Mouse (Mus musculus) G1E (cell line): ENCODE data around the gene Pex10.

Experiments
- CTCF ChIP-seq: IDR thresholded peaks from 2 replicates; pipeline ENCODE4 v1.5.1; 2012; ENCODE audit warnings: low read depth, low read length, inconsistent platforms, mixed read lengths
- GATA1 ChIP-seq: IDR thresholded peaks from 2 replicates; pipeline ENCODE4 v1.6.1; 2012; ENCODE audit warnings: borderline replicate concordance, low read length, inconsistent platforms, mixed read lengths
- GATA2 ChIP-seq: IDR thresholded peaks from 2 replicates; pipeline ENCODE4 v1.6.1; 2012; ENCODE audit warnings: low read depth, low read length, inconsistent platforms, borderline replicate concordance
- POLR2AphosphoS5 ChIP-seq: IDR thresholded peaks from 2 replicates; pipeline ENCODE4 v1.6.1; 2012; ENCODE audit warnings: low read depth, low read length, inconsistent platforms; ENCODE audit not compliant: insufficient replicate concordance
- TAL1 ChIP-seq: conservative IDR thresholded peaks from 2 replicates; pipeline ENCODE4 v1.6.1; 2012; ENCODE audit warnings: low read depth, low read length, inconsistent platforms, mixed read lengths

GRCm38 (mm10) chr4:155095967-155096366 is 29.2 kb downstream of the Pex10 start:
- TF ChIP-seq CTCF = no peak
- TF ChIP-seq GATA2 = no peak
- TF ChIP-seq POLR2AphosphoS5 = no peak
- TF ChIP-seq GATA1 = no peak
- no peak for TF ChIP-seq TAL1
